Mouse (Mus musculus): ENCODE measurements at regions not wholly inside any gene's neighbourhood (a gene's known extent, or its start where the extent isn't known, plus 50 kb on each side); places are given as distances from the start of the nearest gene placed in this dataset.
A peak's percentile ranks its signal among the peaks of the same experiment; 100 is the strongest.

- no peak for ATAC-seq (replicated peaks)
- H3K9ac ChIP-seq: no peak overlapping the region
- H3K27ac ChIP-seq: no peak overlapping the region
- H3K9me3 ChIP-seq: 0 out of 2 replicates have a peak, but pooled peaks cover 5% of the 10 kb centered on the region
- no peaks in the 10 kb centered on the region for H3K4me1 ChIP-seq
- no peaks in the 10 kb centered on the region for H3K36me3 ChIP-seq (replicated peaks)
- H3K4me2 ChIP-seq: no peak overlapping the region
- WGBS: 53% methylated on average over 1 of the region's 1 CpGs
- no peaks in the 10 kb centered on the region for H3K27me3 ChIP-seq (replicated peaks)
- no peak overlapping the region for H3K4me3 ChIP-seq
These were observed 393.1 kb downstream of the Btg1 start for GRCm38 (mm10) chr10:97009859-97010258.

- WGBS: 83% methylated on average over 3 of the region's 3 CpGs
- Histone ChIP-seq H3K4me1 (no peaks in the 10 kb centered on the region), H3K9ac (no peak overlapping the region), H3K4me2 (no peak overlapping the region), H3K27ac (no peak overlapping the region), H3K9me3 (no peaks in the 10 kb centered on the region), H3K36me3 (replicated peaks) (no peaks in the 10 kb centered on the region), H3K27me3 (replicated peaks) (no peaks in the 10 kb centered on the region), H3K4me3 (no peak overlapping the region)
- ATAC-seq (replicated peaks): no peak
These were observed 401.8 kb downstream of the Btg1 start for GRCm38 (mm10) chr10:97018641-97019040.

- H3K4me3 ChIP-seq: no peak overlapping the region
- H3K4me2 ChIP-seq: no peak overlapping the region
- no peaks in the 10 kb centered on the region for H3K9me3 ChIP-seq
- ATAC-seq (replicated peaks): no peak
- H3K27ac ChIP-seq: no peak overlapping the region
- H3K4me1 ChIP-seq: no peaks in the 10 kb centered on the region
- no peak overlapping the region for H3K9ac ChIP-seq
- 81% methylated on average over 5 of the region's 5 CpGs for WGBS
- H3K27me3 ChIP-seq (replicated peaks): no peaks in the 10 kb centered on the region
- H3K36me3 ChIP-seq (replicated peaks): no peaks in the 10 kb centered on the region
These were observed 412.0 kb downstream of the Btg1 start for GRCm38 (mm10) chr10:97028776-97029175.

- H3K4me2 ChIP-seq: no peak overlapping the region
- no peak overlapping the region for H3K4me3 ChIP-seq
- H3K27ac ChIP-seq: no peak overlapping the region
- WGBS: 93% methylated on average over 2 of the region's 2 CpGs
- ATAC-seq (replicated peaks): no peak
- H3K27me3 ChIP-seq (replicated peaks): no peaks in the 10 kb centered on the region
- H3K4me1 ChIP-seq: no peaks in the 10 kb centered on the region
- H3K36me3 ChIP-seq (replicated peaks): no peaks in the 10 kb centered on the region
- H3K9ac ChIP-seq: no peak overlapping the region
- H3K9me3 ChIP-seq: no peaks in the 10 kb centered on the region
These were observed 414.2 kb downstream of the Btg1 start for GRCm38 (mm10) chr10:97030996-97031395.

GRCm38 (mm10) chr10:97035371-97035786 is 418.6 kb downstream of the Btg1 start:
- ATAC-seq (replicated peaks): peak; percentile 30; the same call in 1 of the 2 replicates

GRCm38 (mm10) chr10:97038025-97038424 is 421.2 kb downstream of the Btg1 start:
- H3K4me2 ChIP-seq: no peak overlapping the region
- H3K36me3 ChIP-seq (replicated peaks): no peaks in the 10 kb centered on the region
- H3K9ac ChIP-seq: no peak overlapping the region
- no peak overlapping the region for H3K4me3 ChIP-seq
- H3K27ac ChIP-seq: no peak overlapping the region
- H3K4me1 ChIP-seq: no peaks in the 10 kb centered on the region
- no peaks in the 10 kb centered on the region for H3K9me3 ChIP-seq
- 46% methylated on average over 4 of the region's 4 CpGs for WGBS
- no peak for ATAC-seq (replicated peaks)
- no peaks in the 10 kb centered on the region for H3K27me3 ChIP-seq (replicated peaks)

More at GRCm38 (mm10) chr10:97035371-97035786, 418.6 kb downstream of the Btg1 start:
- Histone ChIP-seq H3K36me3 (replicated peaks) (no peaks in the 10 kb centered on the region), H3K27ac (no peak overlapping the region), H3K9ac (no peak overlapping the region), H3K27me3 (replicated peaks) (no peaks in the 10 kb centered on the region), H3K4me2 (no peak overlapping the region), H3K4me3 (no peak overlapping the region), H3K9me3 (no peaks in the 10 kb centered on the region), H3K4me1 (no peaks in the 10 kb centered on the region)
- 74% methylated on average over 12 of the region's 12 CpGs for WGBS

GRCm38 (mm10) chr10:97047566-97047965 is 430.8 kb downstream of the Btg1 start:
- ATAC-seq (replicated peaks): no peak
- H3K4me2 ChIP-seq: no peak overlapping the region
- no peaks in the 10 kb centered on the region for H3K36me3 ChIP-seq (replicated peaks)
- H3K4me3 ChIP-seq: no peak overlapping the region
- no peaks in the 10 kb centered on the region for H3K27me3 ChIP-seq (replicated peaks)
- H3K27ac ChIP-seq: no peak overlapping the region
- H3K9me3 ChIP-seq: no peaks in the 10 kb centered on the region
- 90% methylated on average over 2 of the region's 2 CpGs for WGBS
- no peaks in the 10 kb centered on the region for H3K4me1 ChIP-seq
- no peak overlapping the region for H3K9ac ChIP-seq

- ATAC-seq (replicated peaks): no peak
- H3K27ac ChIP-seq: no peak overlapping the region
- H3K4me3 ChIP-seq: no peak overlapping the region
- H3K36me3 ChIP-seq (replicated peaks): no peaks in the 10 kb centered on the region
- no peaks in the 10 kb centered on the region for H3K4me1 ChIP-seq
- no peak overlapping the region for H3K9ac ChIP-seq
- WGBS: 84% methylated on average over 2 of the region's 2 CpGs
- H3K4me2 ChIP-seq: no peak overlapping the region
- no peaks in the 10 kb centered on the region for H3K27me3 ChIP-seq (replicated peaks)
- H3K9me3 ChIP-seq: no peaks in the 10 kb centered on the region
These were observed 431.2 kb downstream of the Btg1 start for GRCm38 (mm10) chr10:97047996-97048395.

- 94% methylated on average over 3 of the region's 3 CpGs for WGBS
- Histone ChIP-seq H3K27ac (no peak overlapping the region), H3K27me3 (replicated peaks) (no peaks in the 10 kb centered on the region), H3K9ac (no peak overlapping the region), H3K4me2 (no peak overlapping the region), H3K4me1 (no peaks in the 10 kb centered on the region), H3K36me3 (replicated peaks) (no peaks in the 10 kb centered on the region), H3K9me3 (no peaks in the 10 kb centered on the region), H3K4me3 (no peak overlapping the region)
- no peak for ATAC-seq (replicated peaks)
These were observed 424.9 kb upstream of the Dcn start for GRCm38 (mm10) chr10:97054472-97054871.

- Histone ChIP-seq H3K36me3 (replicated peaks) (no peaks in the 10 kb centered on the region), H3K4me2 (no peak overlapping the region), H3K27ac (no peak overlapping the region), H3K4me1 (no peaks in the 10 kb centered on the region; the same call in 1 of the 2 replicates), H3K9me3 (no peaks in the 10 kb centered on the region), H3K9ac (no peak overlapping the region), H3K27me3 (replicated peaks) (no peaks in the 10 kb centered on the region), H3K4me3 (no peak overlapping the region)
- no peak for ATAC-seq (replicated peaks)
- 74% methylated on average over 3 of the region's 3 CpGs for WGBS
These were observed 417.4 kb upstream of the Dcn start for GRCm38 (mm10) chr10:97061961-97062360.

- no peaks in the 10 kb centered on the region for H3K9me3 ChIP-seq
- H3K9ac ChIP-seq: no peak overlapping the region
- H3K27ac ChIP-seq: no peak overlapping the region
- no peak overlapping the region for H3K4me2 ChIP-seq
- H3K27me3 ChIP-seq (replicated peaks): no peaks in the 10 kb centered on the region
- H3K4me3 ChIP-seq: no peak overlapping the region
- ATAC-seq (replicated peaks): no peak
- no peaks in the 10 kb centered on the region for H3K36me3 ChIP-seq (replicated peaks)
- H3K4me1 ChIP-seq: no peaks in the 10 kb centered on the region; the same call in 1 of the 2 replicates
These were observed 414.9 kb upstream of the Dcn start for GRCm38 (mm10) chr10:97064546-97064945.

GRCm38 (mm10) chr10:97078022-97078473 is 401.4 kb upstream of the Dcn start:
- Histone ChIP-seq H3K4me2 (no peak overlapping the region), H3K9me3 (no peaks in the 10 kb centered on the region), H3K4me3 (no peak overlapping the region), H3K27me3 (replicated peaks) (no peaks in the 10 kb centered on the region), H3K36me3 (replicated peaks) (no peaks in the 10 kb centered on the region), H3K4me1 (no peaks in the 10 kb centered on the region), H3K27ac (no peak overlapping the region), H3K9ac (no peak overlapping the region)
- WGBS: 69% methylated on average over 5 of the region's 5 CpGs
- no peak for ATAC-seq (replicated peaks)

- 69% methylated on average over 6 of the region's 6 CpGs for WGBS
- no peak for ATAC-seq (replicated peaks)
- H3K27me3 ChIP-seq (replicated peaks): no peaks in the 10 kb centered on the region
These were observed 399.8 kb upstream of the Dcn start for GRCm38 (mm10) chr10:97079575-97079974.

More at GRCm38 (mm10) chr10:97079575-97079974, 399.8 kb upstream of the Dcn start:
- Histone ChIP-seq H3K36me3 (replicated peaks) (no peaks in the 10 kb centered on the region), H3K4me2 (no peak overlapping the region), H3K27ac (no peak overlapping the region), H3K4me1 (no peaks in the 10 kb centered on the region), H3K9me3 (no peaks in the 10 kb centered on the region), H3K9ac (no peak overlapping the region), H3K4me3 (no peak overlapping the region)

Measured in midbrain, embryonic 15.5 days (tissue).